Mouse (Mus musculus) embryonic facial prominence, embryonic 10.5 days (tissue): ENCODE measurements at regions not wholly inside any gene's neighbourhood (a gene's known extent, or its start where the extent isn't known, plus 50 kb on each side); places are given as distances from the start of the nearest gene placed in this dataset.

ENCODE experiments used
- DNase-seq: peaks from one replicate; pipeline ENCODE4 v3.0.0-alpha.2; 2017; ENCODE audit warnings: low spot score
- H3K27ac ChIP-seq: fragments of 300-500 bp; sonication (generic); replicated peaks from 2 replicates; pipeline ENCODE4 v1.5.1; 2016; ENCODE audit warnings: mild to moderate bottlenecking
- H3K27me3 ChIP-seq: fragments of 300-500 bp; sonication (generic); replicated peaks from 2 replicates; pipeline ENCODE4 v1.6.1; 2016; ENCODE audit warnings: low read depth, mild to moderate bottlenecking; ENCODE audit not compliant: poor library complexity, severe bottlenecking
- H3K36me3 ChIP-seq: fragments of 300-500 bp; sonication (generic); replicated peaks from 2 replicates; pipeline ENCODE4 v1.6.1; 2016; ENCODE audit warnings: mild to moderate bottlenecking, moderate library complexity
- H3K4me1 ChIP-seq: fragments of 300-500 bp; sonication (generic); 2 replicates; pipeline ENCODE4 v1.6.1; 2016
- H3K4me3 ChIP-seq: fragments of 300-500 bp; sonication (generic); 2 replicates; pipeline ENCODE4 v1.5.1; 2016; ENCODE audit warnings: mild to moderate bottlenecking, moderate library complexity
- H3K9me3 ChIP-seq: fragments of 300-500 bp; sonication (generic); 2 replicates; pipeline ENCODE4 v1.6.1; 2016; ENCODE audit warnings: mild to moderate bottlenecking
- WGBS: fragments of 180-500 bp; shearing (Covaris S2); methylation state at CpG from one replicate; pipeline ENCODE4 v1.1.7; 2016; 5-methylcytosine and 5-hydroxymethylcytosine counted together

- Histone ChIP-seq H3K9me3 (0 out of 2 replicates have a peak, but pooled peaks cover 2% of the 10 kb centered on the region), H3K4me1 (peaks cover 18% of the 10 kb centered on the region), H3K27ac (no peak overlapping the region), H3K4me3 (no peak overlapping the region), H3K27me3 (no peaks in the 10 kb centered on the region), H3K36me3 (no peaks in the 10 kb centered on the region)
- DNase-seq: no peak
- WGBS: 79% methylated on average over 16 of the region's 16 CpGs
These were observed 109.7 kb upstream of the Dapk1 start for GRCm38 (mm10) chr13:60491948-60492464.

GRCm38 (mm10) chr13:60493836-60494235, 107.9 kb upstream of the Dapk1 start:
- 40% methylated on average over 5 of the region's 5 CpGs for WGBS
- Histone ChIP-seq H3K9me3 (no peaks in the 10 kb centered on the region), H3K27ac (no peak overlapping the region), H3K36me3 (no peaks in the 10 kb centered on the region), H3K27me3 (no peaks in the 10 kb centered on the region), H3K4me1 (peaks cover 25% of the 10 kb centered on the region), H3K4me3 (no peak overlapping the region)
- no peak for DNase-seq

GRCm38 (mm10) chr13:60497714-60498400, 103.9 kb upstream of the Dapk1 start:
- H3K4me3 ChIP-seq: 0 out of 2 replicates have a peak overlapping the region, but pooled peaks have one; percentile 21
- H3K36me3 ChIP-seq: no peaks in the 10 kb centered on the region
- H3K27ac ChIP-seq: peak overlapping the region; percentile 80
- peaks cover 20% of the 10 kb centered on the region for H3K4me1 ChIP-seq
- no peaks in the 10 kb centered on the region for H3K27me3 ChIP-seq
- no peaks in the 10 kb centered on the region for H3K9me3 ChIP-seq
- DNase-seq: peak; percentile 64
- WGBS: 16% methylated on average over 18 of the region's 18 CpGs

- Histone ChIP-seq H3K27ac (no peak overlapping the region), H3K36me3 (no peaks in the 10 kb centered on the region), H3K9me3 (no peaks in the 10 kb centered on the region), H3K4me1 (peaks cover 16% of the 10 kb centered on the region), H3K27me3 (no peaks in the 10 kb centered on the region), H3K4me3 (no peak overlapping the region)
- 81% methylated on average over 2 of the region's 2 CpGs for WGBS
- no peak for DNase-seq
These were observed 97.6 kb upstream of the Dapk1 start for GRCm38 (mm10) chr13:60504196-60504595.

- Histone ChIP-seq H3K36me3 (no peaks in the 10 kb centered on the region), H3K27ac (peak overlapping the region; percentile 63), H3K27me3 (no peaks in the 10 kb centered on the region), H3K4me3 (no peak overlapping the region), H3K9me3 (no peaks in the 10 kb centered on the region; the same call in 1 of the 2 replicates), H3K4me1 (peaks cover 16% of the 10 kb centered on the region)
- DNase-seq: no peak
- WGBS: 77% methylated on average over 3 of the region's 3 CpGs
These were observed 94.1 kb upstream of the Dapk1 start for GRCm38 (mm10) chr13:60507611-60508010.

- peak; percentile 62 for DNase-seq
- WGBS: 36% methylated on average over 4 of the region's 4 CpGs
These were observed 93.7 kb upstream of the Dapk1 start for GRCm38 (mm10) chr13:60508054-60508453.

GRCm38 (mm10) chr13:60508856-60509255, 92.9 kb upstream of the Dapk1 start:
- WGBS: 83% methylated on average over 5 of the region's 5 CpGs
- Histone ChIP-seq H3K36me3 (no peaks in the 10 kb centered on the region), H3K4me1 (peaks cover 16% of the 10 kb centered on the region), H3K9me3 (no peaks in the 10 kb centered on the region; the same call in 1 of the 2 replicates), H3K27me3 (no peaks in the 10 kb centered on the region), H3K4me3 (no peak overlapping the region), H3K27ac (no peak overlapping the region)
- DNase-seq: no peak

More at GRCm38 (mm10) chr13:60508054-60508453, 93.7 kb upstream of the Dapk1 start:
- Histone ChIP-seq H3K36me3 (no peaks in the 10 kb centered on the region), H3K27me3 (no peaks in the 10 kb centered on the region), H3K4me1 (peaks cover 16% of the 10 kb centered on the region), H3K27ac (peak overlapping the region; percentile 63), H3K4me3 (no peak overlapping the region), H3K9me3 (no peaks in the 10 kb centered on the region; the same call in 1 of the 2 replicates)

GRCm38 (mm10) chr13:60511101-60511500, 90.6 kb upstream of the Dapk1 start:
- Histone ChIP-seq H3K9me3 (no peaks in the 10 kb centered on the region; the same call in 1 of the 2 replicates), H3K27ac (no peak overlapping the region), H3K4me3 (no peak overlapping the region), H3K36me3 (no peaks in the 10 kb centered on the region), H3K4me1 (peaks cover 16% of the 10 kb centered on the region), H3K27me3 (no peaks in the 10 kb centered on the region)
- no peak for DNase-seq
- WGBS: 96% methylated on average over 7 of the region's 7 CpGs

- Histone ChIP-seq H3K36me3 (no peaks in the 10 kb centered on the region), H3K9me3 (no peaks in the 10 kb centered on the region; the same call in 1 of the 2 replicates), H3K27me3 (no peaks in the 10 kb centered on the region), H3K4me3 (no peak overlapping the region), H3K4me1 (peaks cover 16% of the 10 kb centered on the region), H3K27ac (no peak overlapping the region)
- DNase-seq: no peak
- WGBS: 91% methylated on average over 8 of the region's 8 CpGs
These were observed 90.1 kb upstream of the Dapk1 start for GRCm38 (mm10) chr13:60511628-60512027.

GRCm38 (mm10) chr13:60513756-60514155, 88.0 kb upstream of the Dapk1 start:
- Histone ChIP-seq H3K4me1 (peaks cover under 1% of the 10 kb centered on the region; the same call in 1 of the 2 replicates), H3K36me3 (no peaks in the 10 kb centered on the region), H3K9me3 (no peaks in the 10 kb centered on the region; the same call in 1 of the 2 replicates), H3K4me3 (no peak overlapping the region), H3K27me3 (no peaks in the 10 kb centered on the region), H3K27ac (0 out of 2 replicates have a peak overlapping the region, but pooled peaks have one; percentile 14)
- WGBS: 64% methylated on average over 7 of the region's 7 CpGs
- DNase-seq: no peak

GRCm38 (mm10) chr13:60514806-60515205, 86.9 kb upstream of the Dapk1 start:
- Histone ChIP-seq H3K4me3 (no peak overlapping the region), H3K4me1 (peaks cover 4% of the 10 kb centered on the region), H3K36me3 (no peaks in the 10 kb centered on the region), H3K27me3 (no peaks in the 10 kb centered on the region), H3K9me3 (no peaks in the 10 kb centered on the region; the same call in 1 of the 2 replicates), H3K27ac (no peak overlapping the region)
- WGBS: 86% methylated on average over 9 of the region's 9 CpGs
- DNase-seq: no peak

- WGBS: 86% methylated on average over 2 of the region's 2 CpGs
- no peak for DNase-seq
These were observed 83.7 kb upstream of the Dapk1 start for GRCm38 (mm10) chr13:60518010-60518409.

GRCm38 (mm10) chr13:60519708-60520107, 82.0 kb upstream of the Dapk1 start:
- Histone ChIP-seq H3K27me3 (no peaks in the 10 kb centered on the region), H3K9me3 (no peaks in the 10 kb centered on the region), H3K4me1 (peaks cover 11% of the 10 kb centered on the region), H3K36me3 (no peaks in the 10 kb centered on the region), H3K4me3 (no peak overlapping the region), H3K27ac (no peak overlapping the region)
- WGBS: 66% methylated on average over 4 of the region's 4 CpGs
- no peak for DNase-seq

More at GRCm38 (mm10) chr13:60518010-60518409, 83.7 kb upstream of the Dapk1 start:
- Histone ChIP-seq H3K27ac (no peak overlapping the region), H3K9me3 (no peaks in the 10 kb centered on the region), H3K4me3 (no peak overlapping the region), H3K27me3 (no peaks in the 10 kb centered on the region), H3K4me1 (peaks cover 11% of the 10 kb centered on the region), H3K36me3 (no peaks in the 10 kb centered on the region)
